Mouse (Mus musculus): ENCODE data around the gene Smc1b. TPM values are rescaled to one million over a fixed set of nuclear protein-coding genes. Genes with fewer than 3 reads are reported as not detected.

The Smc1b gene
- polyA plus RNA-seq, 1 experiment from 2014 or later = 0.17 TPM

DNA sequence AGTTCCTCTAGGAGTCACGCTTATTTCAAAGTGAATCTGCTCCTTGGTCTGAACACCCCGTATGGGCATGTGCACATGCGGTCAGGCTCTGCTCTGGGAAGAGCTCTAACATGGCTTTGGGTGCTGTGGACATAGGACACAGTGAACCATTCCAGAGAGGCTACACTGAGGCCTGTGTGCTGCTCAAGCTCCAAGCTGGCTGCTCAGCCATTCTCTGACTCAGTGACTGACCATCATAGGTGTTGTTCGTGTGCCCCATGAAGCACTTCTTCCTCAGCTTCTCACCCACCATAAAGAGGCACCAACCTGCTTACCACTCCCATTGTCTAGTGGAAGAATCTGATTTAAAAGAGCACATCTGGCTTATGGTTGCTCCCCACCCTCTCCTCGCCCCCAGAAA lies 12.5 kb upstream of the Smc1b start:
- H3K4me3 ChIP-seq (ENCODE audit: low read depth, low read length) = no peak overlapping the region
- ATAC-seq (ENCODE audit: low read depth) (no peak), DNase-seq (ENCODE audit: low spot score) (no peak)
- H3K9ac ChIP-seq (ENCODE audit: low read depth, low read length) = no peak overlapping the region
- no peaks in the 10 kb centered on the region for H3K36me3 ChIP-seq (ENCODE audit: control insufficient read depth, insufficient read depth, low read length)
- H3K27ac ChIP-seq (replicated peaks; ENCODE audit: low read depth, low read length) = no peak overlapping the region
- H3K27me3 ChIP-seq (replicated peaks; ENCODE audit: control insufficient read depth, insufficient read depth, low read length) = no peaks in the 10 kb centered on the region
- no peak overlapping the region for H3K4me2 ChIP-seq (ENCODE audit: low read depth, low read length)
- H3K4me1 ChIP-seq (ENCODE audit: control insufficient read depth, insufficient read depth, low read length) = no peaks in the 10 kb centered on the region
- WGBS = 85% methylated on average over 5 of the region's 5 CpGs
- no peaks in the 10 kb centered on the region for H3K9me3 ChIP-seq (ENCODE audit: control insufficient read depth, low read length)

DNA sequence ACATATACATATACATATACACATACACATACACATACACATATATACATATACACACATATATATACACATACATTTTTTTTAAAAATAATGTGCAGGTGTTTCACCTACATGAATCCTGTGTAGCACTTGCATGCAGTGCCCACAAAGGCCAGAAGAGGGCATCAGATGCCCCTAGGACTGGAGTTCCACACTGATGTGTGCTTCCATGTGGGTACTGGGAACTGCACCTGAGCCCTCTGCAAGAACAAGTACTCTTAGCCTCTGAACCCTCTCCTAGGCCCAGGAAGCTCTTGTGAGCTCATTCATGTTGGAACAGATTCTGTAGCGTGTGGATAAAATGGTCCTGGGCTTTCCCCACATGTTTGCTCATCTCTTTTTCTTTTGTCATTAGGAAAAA lies 12.0 kb upstream of the Smc1b start:
- Histone ChIP-seq H3K9ac (ENCODE audit: low read depth, low read length) (no peak overlapping the region), H3K4me1 (ENCODE audit: control insufficient read depth, insufficient read depth, low read length) (no peaks in the 10 kb centered on the region), H3K27ac (replicated peaks; ENCODE audit: low read depth, low read length) (no peak overlapping the region), H3K4me2 (ENCODE audit: low read depth, low read length) (no peak overlapping the region), H3K27me3 (replicated peaks; ENCODE audit: control insufficient read depth, insufficient read depth, low read length) (no peaks in the 10 kb centered on the region), H3K4me3 (ENCODE audit: low read depth, low read length) (no peak overlapping the region), H3K36me3 (ENCODE audit: control insufficient read depth, insufficient read depth, low read length) (no peaks in the 10 kb centered on the region), H3K9me3 (ENCODE audit: control insufficient read depth, low read length) (no peaks in the 10 kb centered on the region)
- WGBS = 96% methylated on average over 1 of the region's 1 CpGs
- ATAC-seq (ENCODE audit: low read depth) (no peak), DNase-seq (ENCODE audit: low spot score) (no peak)

DNA sequence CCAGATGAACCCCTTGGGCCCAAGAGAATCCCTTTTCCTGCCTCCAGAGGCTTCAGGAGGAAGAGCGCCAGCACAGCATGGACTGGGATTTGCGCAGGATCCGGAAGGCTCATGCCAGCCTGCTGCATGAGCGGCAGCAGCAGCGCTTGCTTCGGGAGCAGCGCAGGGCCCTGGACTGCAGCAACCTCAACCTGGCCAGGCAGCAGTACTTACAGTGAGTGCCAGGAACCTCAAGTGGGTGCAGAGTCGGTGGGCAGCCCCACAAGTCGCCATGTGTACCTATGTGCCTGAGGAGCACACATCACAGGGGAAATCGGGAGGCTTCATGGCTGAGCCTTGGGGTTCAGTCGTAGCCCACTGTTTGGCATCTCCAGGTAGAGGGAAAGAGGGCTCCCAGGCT lies 11.4 kb upstream of the Smc1b start:
- Histone ChIP-seq H3K36me3 (ENCODE audit: control insufficient read depth, insufficient read depth, low read length) (no peaks in the 10 kb centered on the region), H3K27me3 (replicated peaks; ENCODE audit: control insufficient read depth, insufficient read depth, low read length) (no peaks in the 10 kb centered on the region), H3K9me3 (ENCODE audit: control insufficient read depth, low read length) (no peaks in the 10 kb centered on the region), H3K27ac (replicated peaks; ENCODE audit: low read depth, low read length) (no peak overlapping the region), H3K4me2 (ENCODE audit: low read depth, low read length) (no peak overlapping the region), H3K9ac (ENCODE audit: low read depth, low read length) (no peak overlapping the region), H3K4me1 (ENCODE audit: control insufficient read depth, insufficient read depth, low read length) (no peaks in the 10 kb centered on the region), H3K4me3 (ENCODE audit: low read depth, low read length) (no peak overlapping the region)
- 87% methylated on average over 11 of the region's 11 CpGs for WGBS
- DNase-seq (ENCODE audit: low spot score) (no peak), ATAC-seq (ENCODE audit: low read depth) (no peak)

DNA sequence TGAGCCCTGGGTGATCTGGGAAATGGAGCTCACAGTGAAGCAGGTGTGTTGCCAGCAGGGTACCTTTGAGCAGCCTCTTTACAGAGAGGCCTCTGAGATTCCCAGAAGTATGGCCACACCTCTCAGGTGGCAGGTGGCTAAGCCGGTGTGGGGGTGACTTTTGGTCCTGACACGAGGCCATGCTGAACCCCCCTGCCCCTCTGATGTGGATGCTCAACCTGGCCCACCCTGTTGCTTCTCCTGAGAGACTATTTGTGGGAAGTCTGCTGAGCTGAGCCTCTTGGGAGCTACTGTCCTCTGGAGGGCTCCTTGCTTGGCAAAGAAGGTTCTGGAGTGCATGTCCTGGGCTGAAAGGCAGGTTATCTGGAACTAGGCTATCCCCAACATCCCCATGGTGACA lies 10.7 kb upstream of the Smc1b start:
- H3K36me3 ChIP-seq (ENCODE audit: control insufficient read depth, insufficient read depth, low read length) = no peaks in the 10 kb centered on the region
- ATAC-seq (ENCODE audit: low read depth) (no peak), DNase-seq (ENCODE audit: low spot score) (no peak)
- H3K9me3 ChIP-seq (ENCODE audit: control insufficient read depth, low read length) = no peaks in the 10 kb centered on the region
- H3K27me3 ChIP-seq (replicated peaks; ENCODE audit: control insufficient read depth, insufficient read depth, low read length) = no peaks in the 10 kb centered on the region
- H3K27ac ChIP-seq (replicated peaks; ENCODE audit: low read depth, low read length) = no peak overlapping the region
- no peak overlapping the region for H3K4me3 ChIP-seq (ENCODE audit: low read depth, low read length)
- no peak overlapping the region for H3K4me2 ChIP-seq (ENCODE audit: low read depth, low read length)
- 58% methylated on average over 2 of the region's 2 CpGs for WGBS
- H3K4me1 ChIP-seq (ENCODE audit: control insufficient read depth, insufficient read depth, low read length) = no peaks in the 10 kb centered on the region
- H3K9ac ChIP-seq (ENCODE audit: low read depth, low read length) = no peak overlapping the region

DNA sequence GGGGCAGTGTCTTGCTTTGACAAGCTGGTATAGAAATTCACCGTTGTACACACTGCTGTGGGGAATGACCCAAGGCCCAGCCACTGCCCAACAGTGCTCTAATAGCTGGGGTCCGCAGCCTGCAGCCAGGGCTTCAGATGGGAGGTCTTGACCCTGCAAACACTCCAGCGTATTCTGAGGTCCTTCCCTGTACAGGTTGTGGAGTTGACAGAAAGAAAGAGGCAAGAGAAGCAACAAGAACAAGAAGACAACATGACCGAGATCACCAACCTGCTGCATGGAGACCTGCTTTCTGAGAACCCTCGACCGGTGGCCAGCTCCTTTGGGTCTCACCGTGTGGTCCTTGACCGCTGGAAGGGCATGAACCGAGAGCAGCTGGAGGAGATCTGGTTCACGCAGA lies 9.5 kb upstream of the Smc1b start:
- Histone ChIP-seq H3K27ac (replicated peaks; ENCODE audit: low read depth, low read length) (no peak overlapping the region), H3K27me3 (replicated peaks; ENCODE audit: control insufficient read depth, insufficient read depth, low read length) (no peaks in the 10 kb centered on the region), H3K4me2 (ENCODE audit: low read depth, low read length) (no peak overlapping the region), H3K9me3 (ENCODE audit: control insufficient read depth, low read length) (no peaks in the 10 kb centered on the region), H3K4me1 (ENCODE audit: control insufficient read depth, insufficient read depth, low read length) (no peaks in the 10 kb centered on the region), H3K36me3 (ENCODE audit: control insufficient read depth, insufficient read depth, low read length) (no peaks in the 10 kb centered on the region), H3K9ac (ENCODE audit: low read depth, low read length) (no peak overlapping the region), H3K4me3 (ENCODE audit: low read depth, low read length) (no peak overlapping the region)
- DNase-seq (ENCODE audit: low spot score) (no peak), ATAC-seq (ENCODE audit: low read depth) (no peak)
- WGBS = 78% methylated on average over 10 of the region's 10 CpGs

DNA sequence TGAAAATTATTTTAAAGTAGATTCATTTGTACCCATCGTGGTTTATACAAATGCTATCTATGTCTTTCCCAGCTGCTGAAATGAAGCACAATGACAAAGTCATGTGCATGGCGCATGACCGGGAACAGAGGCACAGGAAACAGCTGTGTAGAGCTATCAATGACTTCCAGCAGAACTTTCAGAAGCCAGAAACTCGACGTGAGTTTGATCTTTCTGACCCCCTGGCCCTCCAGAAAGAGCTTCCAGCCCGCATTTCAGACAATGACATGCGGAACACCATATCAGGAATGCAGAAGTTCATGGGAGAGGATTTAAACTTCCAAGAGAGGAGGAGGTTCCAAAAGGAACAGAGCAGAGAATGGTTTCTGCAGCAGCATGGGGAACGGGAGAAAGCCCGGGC lies 3.4 kb upstream of the Smc1b start:
- Histone ChIP-seq H3K9ac (ENCODE audit: low read depth, low read length) (no peak overlapping the region), H3K27ac (replicated peaks; ENCODE audit: low read depth, low read length) (no peak overlapping the region), H3K36me3 (ENCODE audit: control insufficient read depth, insufficient read depth, low read length) (no peaks in the 10 kb centered on the region), H3K27me3 (replicated peaks; ENCODE audit: control insufficient read depth, insufficient read depth, low read length) (no peaks in the 10 kb centered on the region), H3K4me3 (ENCODE audit: low read depth, low read length) (no peak overlapping the region), H3K4me2 (ENCODE audit: low read depth, low read length) (no peak overlapping the region), H3K9me3 (ENCODE audit: control insufficient read depth, low read length) (no peaks in the 10 kb centered on the region), H3K4me1 (ENCODE audit: control insufficient read depth, insufficient read depth, low read length) (peaks cover 10% of the 10 kb centered on the region)
- DNase-seq (ENCODE audit: low spot score) (peak; percentile 23), ATAC-seq (ENCODE audit: low read depth) (no peak)
- 31% methylated on average over 9 of the region's 9 CpGs for WGBS

DNA sequence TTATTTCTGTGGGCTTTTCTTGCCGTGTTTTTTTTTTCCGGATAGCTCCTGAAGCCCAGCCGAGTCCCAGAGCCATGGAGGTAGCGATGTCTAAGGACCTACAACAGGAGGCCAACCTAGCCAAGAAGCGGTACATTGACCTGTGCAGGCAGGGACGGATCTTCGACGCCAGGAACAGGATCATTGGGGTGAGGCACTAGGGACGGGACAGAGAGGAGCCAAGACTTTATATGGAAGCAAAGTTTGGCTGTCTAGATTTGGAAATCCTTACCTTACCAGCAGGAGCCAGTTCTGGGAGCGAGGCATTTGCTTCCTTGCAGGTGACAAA lies 393 bp upstream of the Smc1b start:
- Histone ChIP-seq H3K4me3 (ENCODE audit: low read depth, low read length) (peak overlapping the region; percentile 33), H3K27me3 (replicated peaks; ENCODE audit: control insufficient read depth, insufficient read depth, low read length) (no peaks in the 10 kb centered on the region), H3K9ac (ENCODE audit: low read depth, low read length) (peak overlapping the region; percentile 26; the same call in 1 of the 2 replicates), H3K4me1 (ENCODE audit: control insufficient read depth, insufficient read depth, low read length) (peaks cover 10% of the 10 kb centered on the region), H3K36me3 (ENCODE audit: control insufficient read depth, insufficient read depth, low read length) (no peaks in the 10 kb centered on the region), H3K27ac (replicated peaks; ENCODE audit: low read depth, low read length) (no peak overlapping the region; the same call in 1 of the 2 replicates), H3K4me2 (ENCODE audit: low read depth, low read length) (peak overlapping the region; percentile 56), H3K9me3 (ENCODE audit: control insufficient read depth, low read length) (no peaks in the 10 kb centered on the region)
- ATAC-seq (ENCODE audit: low read depth) = 0 out of 2 replicates have a peak, but pooled peaks have one; percentile 23
- DNase-seq (ENCODE audit: low spot score) = no peak
- WGBS = 15% methylated on average over 10 of the region's 10 CpGs

DNA sequence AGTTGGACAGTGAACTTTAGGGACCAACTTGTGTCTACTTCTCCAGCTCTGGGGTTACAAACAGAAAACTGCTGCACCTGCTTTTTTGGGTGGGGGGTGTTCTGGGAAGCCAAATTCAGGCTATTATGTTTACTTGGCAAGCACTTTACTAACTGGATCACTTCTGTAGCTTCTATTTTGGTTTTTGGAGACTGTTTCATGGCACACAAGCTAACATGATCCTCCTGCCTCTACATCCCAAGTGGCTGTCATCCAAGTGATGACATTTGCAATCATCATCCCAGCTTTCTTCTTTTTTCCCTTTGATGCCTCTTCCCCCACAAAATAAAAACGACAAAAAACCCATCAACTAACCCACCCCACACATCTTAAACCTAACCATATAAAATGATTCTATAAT lies 46.1 kb downstream of the Smc1b start:
- Histone ChIP-seq H3K4me1 (ENCODE audit: control insufficient read depth, insufficient read depth, low read length) (no peaks in the 10 kb centered on the region), H3K27me3 (replicated peaks; ENCODE audit: control insufficient read depth, insufficient read depth, low read length) (no peaks in the 10 kb centered on the region), H3K36me3 (ENCODE audit: control insufficient read depth, insufficient read depth, low read length) (no peaks in the 10 kb centered on the region), H3K4me3 (ENCODE audit: low read depth, low read length) (no peak overlapping the region), H3K27ac (replicated peaks; ENCODE audit: low read depth, low read length) (no peak overlapping the region), H3K9ac (ENCODE audit: low read depth, low read length) (no peak overlapping the region), H3K9me3 (ENCODE audit: control insufficient read depth, low read length) (no peaks in the 10 kb centered on the region), H3K4me2 (ENCODE audit: low read depth, low read length) (no peak overlapping the region)
- no peak for DNase-seq (ENCODE audit: low spot score)
- no peak for ATAC-seq (ENCODE audit: low read depth)
- WGBS = 52% methylated on average over 1 of the region's 1 CpGs

DNA sequence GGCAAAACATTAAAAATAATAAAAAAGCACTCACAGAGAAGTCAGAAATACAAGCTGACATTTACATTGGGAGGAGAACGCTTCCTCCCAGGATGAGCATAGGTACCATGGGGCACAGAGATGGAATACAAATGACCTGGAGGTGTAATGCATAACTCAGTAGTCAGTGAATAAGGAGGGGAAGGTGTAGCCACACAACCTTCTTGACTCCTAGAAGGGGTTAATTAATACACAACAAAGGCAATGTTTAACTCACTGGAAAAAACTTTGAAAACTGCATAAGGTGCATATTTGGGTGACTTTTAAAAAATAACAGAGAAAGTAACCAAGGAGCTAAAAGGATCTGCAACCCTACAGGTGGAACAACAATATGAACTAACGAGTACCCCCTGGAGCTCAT lies 59.1 kb downstream of the Smc1b start:
- Histone ChIP-seq H3K9ac (ENCODE audit: low read depth, low read length) (no peak overlapping the region), H3K4me1 (ENCODE audit: control insufficient read depth, insufficient read depth, low read length) (no peaks in the 10 kb centered on the region), H3K36me3 (ENCODE audit: control insufficient read depth, insufficient read depth, low read length) (no peaks in the 10 kb centered on the region), H3K4me3 (ENCODE audit: low read depth, low read length) (no peak overlapping the region), H3K9me3 (ENCODE audit: control insufficient read depth, low read length) (no peaks in the 10 kb centered on the region), H3K27me3 (replicated peaks; ENCODE audit: control insufficient read depth, insufficient read depth, low read length) (no peaks in the 10 kb centered on the region), H3K4me2 (ENCODE audit: low read depth, low read length) (no peak overlapping the region), H3K27ac (replicated peaks; ENCODE audit: low read depth, low read length) (no peak overlapping the region)
- WGBS = 89% methylated on average over 2 of the region's 2 CpGs
- ATAC-seq (ENCODE audit: low read depth) (no peak), DNase-seq (ENCODE audit: low spot score) (no peak)
